Mouse (Mus musculus) cerebellum, adult 9-11 months (tissue): ENCODE measurements at regions not wholly inside any gene's neighbourhood (a gene's known extent, or its start where the extent isn't known, plus 50 kb on each side); places are given as distances from the start of the nearest gene placed in this dataset.
A peak's percentile ranks its signal among the peaks of the same experiment; 100 is the strongest.

Experiments used
- DNase-seq: peaks from one replicate; pipeline ENCODE4 v3.0.0; 2022

- DNase-seq = peak; percentile 2
These were observed 198.3 kb upstream of the Etaa1 start for GRCm38 (mm10) chr11:18151788-18152563.

- DNase-seq = no peak
These were observed 197.7 kb upstream of the Etaa1 start for GRCm38 (mm10) chr11:18151369-18151768.

DNA sequence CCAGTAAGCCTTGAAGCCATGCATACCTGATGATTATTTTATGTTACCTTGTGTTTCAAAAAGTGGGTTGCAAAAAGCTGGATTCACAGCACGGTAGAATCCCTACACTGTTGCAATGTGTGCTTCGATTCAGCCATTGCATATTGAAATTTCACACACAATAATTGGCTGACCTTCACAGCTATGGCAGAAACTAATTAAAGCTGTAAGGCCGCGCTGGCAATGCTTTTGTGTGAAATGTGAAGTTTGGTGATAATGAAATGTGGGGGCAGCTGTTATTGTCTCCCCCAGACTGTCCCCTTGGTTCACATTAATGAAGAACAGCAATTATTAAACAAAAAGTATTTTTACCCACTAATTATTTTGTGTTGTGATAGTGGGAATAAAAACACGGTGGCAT lies 173.8 kb upstream of the Etaa1 start:
- no peak for DNase-seq

DNA sequence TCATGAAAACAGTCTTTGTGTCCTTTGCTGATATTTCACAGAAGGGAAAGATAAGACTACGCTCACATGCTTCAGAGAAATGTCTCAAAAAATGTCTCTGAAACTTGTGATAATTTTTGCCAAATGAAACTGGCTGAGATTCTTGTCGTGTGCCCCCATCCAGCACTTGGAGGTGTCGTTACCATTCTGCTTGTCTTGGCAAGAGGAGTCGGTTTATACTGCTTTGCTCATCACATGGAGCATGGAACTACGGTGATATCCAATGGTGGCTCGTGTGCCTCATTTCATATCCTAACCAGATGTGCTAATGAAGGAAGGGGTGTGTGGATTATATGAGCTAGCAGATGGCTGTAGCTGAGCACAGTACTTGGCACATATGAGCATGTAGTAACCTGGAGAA lies 169.4 kb upstream of the Etaa1 start:
- no peak for DNase-seq

DNA sequence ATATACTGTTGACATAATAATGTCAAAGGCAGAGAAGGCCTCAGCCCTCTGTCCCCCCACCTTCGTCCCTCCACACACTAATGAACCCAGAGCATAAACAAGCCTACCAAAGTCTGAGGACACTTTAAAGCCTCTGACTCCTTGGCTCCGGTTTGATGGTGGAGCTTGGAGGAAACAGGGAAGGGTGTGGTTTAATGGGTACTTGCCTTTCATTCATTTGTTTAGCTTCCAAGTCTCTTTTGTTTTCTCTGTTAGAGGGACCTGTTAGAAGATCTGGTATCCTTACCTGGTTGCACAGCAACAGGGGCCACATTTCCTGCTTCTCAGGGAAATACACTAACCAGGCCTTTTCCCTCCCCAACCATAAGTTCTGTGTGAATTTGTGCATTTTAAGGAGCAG lies 168.9 kb upstream of the Etaa1 start:
- DNase-seq = no peak

DNA sequence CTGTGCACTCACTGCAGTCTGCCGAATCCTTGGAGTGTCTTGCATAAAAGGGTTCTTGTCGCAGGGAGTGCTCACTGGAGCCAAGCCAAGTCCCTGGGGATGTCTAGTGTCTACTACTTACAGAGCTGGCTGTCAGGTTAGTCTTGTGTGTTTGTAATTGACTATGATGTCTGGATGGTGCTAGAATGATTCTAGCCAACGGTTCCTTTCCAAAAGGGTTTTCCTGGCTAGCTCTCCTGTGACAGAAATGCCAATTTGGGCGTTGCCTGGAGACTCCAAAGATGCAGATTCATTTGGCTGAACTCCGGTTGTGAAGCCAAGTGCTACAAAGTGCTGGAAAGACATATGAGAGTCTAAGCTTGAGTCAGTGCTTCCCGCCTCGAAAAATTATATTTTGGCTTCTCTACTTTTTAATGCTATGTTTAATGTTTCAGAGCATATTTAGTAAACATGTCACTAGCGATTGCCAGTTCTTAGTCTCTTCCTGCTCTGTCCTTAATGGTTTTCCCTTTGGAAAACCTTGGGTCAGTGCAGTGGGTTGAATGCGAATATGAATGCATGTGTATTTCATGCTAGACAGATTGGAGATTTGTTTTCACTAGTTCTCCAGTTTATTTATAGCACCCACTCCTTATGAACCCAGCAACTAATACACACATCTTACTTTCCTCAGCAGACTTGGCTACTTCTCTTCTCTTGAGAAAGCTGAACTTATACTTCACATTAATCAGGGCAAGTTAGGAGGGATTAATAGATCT lies 162.2 kb upstream of the Etaa1 start:
- peak; percentile 25 for DNase-seq

- no peak for DNase-seq
These were observed 149.2 kb upstream of the Etaa1 start for GRCm38 (mm10) chr11:18102841-18103240.

GRCm38 (mm10) chr11:18075840-18076435 lies 122.3 kb upstream of the Etaa1 start:
- DNase-seq = no peak

GRCm38 (mm10) chr11:18070586-18071306 lies 117.1 kb upstream of the Etaa1 start:
- peak; percentile 11 for DNase-seq

GRCm38 (mm10) chr11:18070032-18070374 lies 116.3 kb upstream of the Etaa1 start:
- no peak for DNase-seq

- DNase-seq = no peak
These were observed 115.8 kb upstream of the Etaa1 start for GRCm38 (mm10) chr11:18069348-18070031.

DNA sequence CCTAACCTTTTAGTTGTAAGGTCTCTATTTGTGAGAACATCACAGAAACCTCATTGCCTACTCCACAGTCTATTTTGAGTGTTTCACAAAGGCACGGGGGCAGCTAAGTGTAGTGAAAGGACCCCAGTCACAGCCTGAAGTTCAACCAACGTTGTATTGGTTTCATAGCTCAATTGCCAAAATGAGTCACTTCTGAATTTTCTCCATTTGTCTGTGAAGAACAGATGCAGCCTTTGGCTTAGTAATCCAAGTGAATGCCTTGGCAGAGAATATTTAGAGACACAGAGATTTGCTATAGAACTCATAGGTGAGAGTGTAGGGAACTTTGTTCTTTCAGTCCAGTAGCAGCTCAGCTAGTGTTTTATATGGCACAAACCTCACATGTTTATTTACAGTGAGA lies 114.4 kb upstream of the Etaa1 start:
- no peak for DNase-seq

- DNase-seq = no peak
These were observed 114.0 kb upstream of the Etaa1 start for GRCm38 (mm10) chr11:18067676-18068075.

DNA sequence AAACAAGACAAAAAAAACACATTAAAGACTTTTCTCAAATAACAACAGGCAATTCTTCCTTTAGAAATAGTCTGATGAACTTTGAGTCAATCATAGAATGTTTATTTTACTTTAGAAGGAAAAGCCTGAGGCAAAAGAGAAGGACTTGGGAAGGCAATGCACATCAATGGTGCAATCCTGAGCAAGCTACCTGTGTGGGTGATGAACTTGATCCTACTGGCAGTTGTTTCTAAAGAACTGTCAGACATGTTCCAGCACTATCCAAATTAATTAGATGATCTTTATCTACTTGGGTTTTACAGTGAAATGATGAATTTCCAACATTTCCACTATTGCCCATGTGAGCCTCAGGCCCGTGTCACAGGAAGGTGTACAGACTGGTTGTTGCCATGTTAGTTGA lies 87.9 kb upstream of the Etaa1 start:
- DNase-seq = no peak

- no peak for DNase-seq
These were observed 77.4 kb upstream of the Etaa1 start for GRCm38 (mm10) chr11:18031049-18031448.

- no peak for DNase-seq
These were observed 68.4 kb upstream of the Etaa1 start for GRCm38 (mm10) chr11:18022065-18022464.

- DNase-seq = no peak
These were observed 61.6 kb upstream of the Etaa1 start for GRCm38 (mm10) chr11:18015239-18015638.

DNA sequence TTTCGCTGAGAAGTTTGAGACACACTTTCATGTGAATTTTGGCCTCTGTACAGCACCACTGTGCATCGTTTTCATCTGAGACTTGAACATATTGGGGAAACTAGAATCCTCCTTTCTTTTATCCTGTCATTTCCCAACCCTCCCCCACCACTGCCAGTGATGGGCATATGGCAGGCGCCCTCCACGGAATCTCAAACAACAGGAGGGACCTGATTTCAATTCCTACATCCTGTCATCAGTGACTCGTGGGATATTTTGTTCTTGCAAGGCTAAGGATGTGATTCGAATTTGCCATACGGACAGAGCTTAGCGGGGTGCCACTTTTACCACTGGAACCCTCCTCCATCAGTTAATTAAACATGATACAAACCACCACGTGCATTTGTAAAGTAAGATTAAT lies 60.9 kb upstream of the Etaa1 start:
- no peak for DNase-seq

DNA sequence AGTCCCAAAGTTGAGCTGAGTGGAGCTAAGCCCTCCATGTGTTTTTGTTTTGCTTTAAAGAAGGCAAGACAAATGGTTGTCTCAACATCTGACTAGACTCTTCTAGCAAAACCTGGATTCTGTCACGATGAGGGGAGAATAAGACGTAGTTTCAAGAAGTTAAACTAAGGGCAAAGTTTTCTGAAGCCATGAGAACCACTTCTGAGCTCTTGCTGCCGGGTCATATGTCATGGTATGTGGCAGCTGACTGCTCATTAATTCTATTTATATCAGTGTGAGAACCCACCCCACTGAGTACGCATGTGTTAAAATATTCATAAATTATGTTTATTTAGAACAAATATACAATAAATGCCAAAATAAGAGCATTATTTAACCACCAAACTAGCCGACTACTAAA lies 58.4 kb upstream of the Etaa1 start:
- no peak for DNase-seq

DNA sequence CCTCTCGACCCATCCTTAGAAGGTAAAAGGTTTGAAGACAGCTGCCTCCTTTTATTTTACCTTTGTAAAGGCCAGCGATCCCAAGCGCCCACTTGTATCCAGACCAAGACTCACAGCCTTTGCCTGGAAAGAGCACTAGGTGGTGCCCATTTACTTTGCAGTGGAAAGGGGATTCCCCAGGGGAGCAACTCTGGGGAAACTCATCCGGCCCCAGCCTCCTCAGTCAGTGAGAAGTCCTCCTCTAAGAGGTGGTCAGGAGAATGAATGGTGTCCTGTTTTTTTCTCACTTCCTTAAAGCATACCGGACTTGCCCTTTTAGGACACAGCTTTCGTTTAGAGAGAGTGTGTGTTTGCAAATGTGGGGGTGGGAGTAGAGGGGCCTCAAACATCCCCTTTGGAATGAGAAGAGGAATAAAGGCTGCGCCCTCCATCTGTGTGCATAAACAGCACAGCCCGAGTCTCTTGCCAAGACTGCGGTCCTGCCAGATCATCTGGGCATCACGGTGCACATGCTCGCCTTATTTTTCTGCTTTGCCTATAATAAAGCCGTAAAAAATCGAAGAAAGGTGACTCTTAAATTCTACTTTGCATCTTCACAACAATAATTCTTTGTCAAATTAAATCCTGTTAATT lies 57.5 kb upstream of the Etaa1 start:
- DNase-seq = peak; percentile 2

DNA sequence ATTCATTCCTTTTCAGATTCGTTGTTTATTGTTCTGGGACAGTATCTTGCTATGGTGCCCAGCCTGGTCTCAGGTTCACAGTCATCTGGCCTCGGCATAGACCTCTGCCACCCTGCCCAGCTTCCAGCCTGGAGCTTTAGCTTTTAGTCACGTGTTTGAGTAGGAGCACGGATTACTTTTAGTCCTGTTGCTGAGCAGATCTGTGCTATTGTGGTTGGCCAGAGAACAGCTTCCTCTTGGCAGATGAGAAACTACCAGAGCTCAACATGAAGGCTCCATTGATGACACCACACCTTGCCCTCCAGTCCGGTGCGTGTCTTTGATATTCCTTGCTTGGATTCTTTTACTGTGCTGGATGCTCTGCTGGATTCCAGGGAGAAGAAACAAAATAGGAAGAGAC lies 54.5 kb upstream of the Etaa1 start:
- DNase-seq = no peak
